Mouse (Mus musculus) layer of hippocampus, adult 11-12 months (tissue): ENCODE results near the gene Zfp831.

Experiments used
- DNase-seq: peaks from one replicate; pipeline ENCODE4 v3.0.0; 2022; ENCODE audit warnings: low spot score

The Zfp831 gene

GRCm38 (mm10) chr2:174731939-174732338 is 88.6 kb downstream of the Zfp831 start:
- no peak for DNase-seq

GRCm38 (mm10) chr2:174735270-174735669 is 91.9 kb downstream of the Zfp831 start:
- DNase-seq = no peak

- DNase-seq = no peak
These were observed 103.8 kb downstream of the Zfp831 start for GRCm38 (mm10) chr2:174747182-174747581.

GRCm38 (mm10) chr2:174748381-174748780 is 105.0 kb downstream of the Zfp831 start:
- DNase-seq = no peak

- DNase-seq = no peak
These were observed 109.9 kb downstream of the Zfp831 start for GRCm38 (mm10) chr2:174753197-174753596.

- DNase-seq = no peak
These were observed 110.9 kb downstream of the Zfp831 start for GRCm38 (mm10) chr2:174754231-174754630.

- no peak for DNase-seq
These were observed 115.9 kb downstream of the Zfp831 start for GRCm38 (mm10) chr2:174759189-174759588.
